Mouse (Mus musculus): ENCODE data around the gene Rbm17. TPM values are rescaled to one million over a fixed set of nuclear protein-coding genes. Genes with fewer than 3 reads are reported as not detected.

Rbm17 gene
- polyA plus RNA-seq, 1 experiment from 2014 or later, result 78.7 TPM

GRCm38 (mm10) chr2:11553471-11554400 lies 50.2 kb downstream of the Rbm17 start, which contains the start of gene Pfkfb3:
Pfkfb3 (minus strand) TSS chr2:11554077.
- 2% methylated on average over 67 of the region's 67 CpGs for WGBS
- H3K27me3 ChIP-seq (ENCODE audit: control insufficient read depth, insufficient read depth, low read length), result 0 out of 2 replicates have a peak, but pooled peaks cover 4% of the 10 kb centered on the region
- peak; percentile 82 for ATAC-seq (ENCODE audit: insufficient number of reproducible peaks, insufficient read depth, low FRiP score, low read depth)
- H3K4me1 ChIP-seq (ENCODE audit: control insufficient read depth in 2 of 2, insufficient read depth in 2 of 2, low read length in 2 of 2), result peaks cover 8 to 10% of the 10 kb centered on the region in 2 experiments
- H3K9ac ChIP-seq (ENCODE audit: low read length), result peak within 1 kb of the TSS; percentile 75
- H3K9me3 ChIP-seq (ENCODE audit: control insufficient read depth, low read length), result no peaks in the 10 kb centered on the region
- H3K36me3 ChIP-seq (ENCODE audit: control insufficient read depth, insufficient read depth, low read length), result no peaks in the 10 kb centered on the region
- peak within 1 kb of the TSS in 1 of 2 experiments; percentile 45; a peak in 1 of 4 replicates for H3K27ac ChIP-seq (replicated peaks in 1 of 2; ENCODE audit: control insufficient read depth in 1 of 2, insufficient read depth in 1 of 2, low read depth in 2 of 2, low read length in 2 of 2)
- peak within 1 kb of the TSS; percentile 58 to 65 for H3K4me3 ChIP-seq (ENCODE audit: control insufficient read depth in 1 of 2, insufficient read depth in 1 of 2, low read depth in 1 of 2, low read length in 2 of 2)
- H3K4me2 ChIP-seq (ENCODE audit: low read length), result peak within 1 kb of the TSS; percentile 98

DNA sequence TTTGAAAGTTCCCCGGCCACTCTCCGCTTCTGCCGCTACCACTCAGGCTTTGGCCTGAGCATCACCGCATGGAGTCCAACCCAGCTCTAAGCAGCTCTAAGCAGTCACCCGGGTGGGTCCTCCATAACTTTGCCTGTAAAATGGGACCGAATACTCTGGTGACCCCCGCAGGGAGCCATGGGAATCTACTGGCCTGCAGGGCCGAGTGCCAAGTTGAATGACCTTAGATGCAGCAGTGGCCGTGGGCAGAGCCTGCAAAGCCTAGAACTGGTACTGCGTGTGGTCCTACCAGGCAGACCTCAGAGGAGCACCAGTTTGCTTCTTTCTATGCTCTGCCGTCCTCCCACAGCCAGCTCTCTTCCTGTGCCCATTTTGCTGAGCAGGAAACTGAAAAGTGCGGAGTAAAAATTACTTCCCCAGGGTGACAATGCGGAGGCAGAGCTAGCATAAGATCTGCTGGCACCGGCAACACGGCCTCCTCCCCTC lies 50.9 kb downstream of the Rbm17 start:
- H3K9ac ChIP-seq (ENCODE audit: low read length), result peak overlapping the region; percentile 75
- 0 out of 2 replicates have a peak, but pooled peaks cover 4% of the 10 kb centered on the region for H3K27me3 ChIP-seq (ENCODE audit: control insufficient read depth, insufficient read depth, low read length)
- H3K4me1 ChIP-seq (ENCODE audit: control insufficient read depth in 2 of 2, insufficient read depth in 2 of 2, low read length in 2 of 2), result peaks cover 8 to 10% of the 10 kb centered on the region in 2 experiments
- H3K4me2 ChIP-seq (ENCODE audit: low read length), result peak overlapping the region; percentile 98
- 7% methylated on average over 15 of the region's 15 CpGs for WGBS
- H3K36me3 ChIP-seq (ENCODE audit: control insufficient read depth, insufficient read depth, low read length), result no peaks in the 10 kb centered on the region
- H3K4me3 ChIP-seq (ENCODE audit: control insufficient read depth in 1 of 2, insufficient read depth in 1 of 2, low read depth in 1 of 2, low read length in 2 of 2), result peak overlapping the region; percentile 58 to 65
- no peaks in the 10 kb centered on the region for H3K9me3 ChIP-seq (ENCODE audit: control insufficient read depth, low read length)
- H3K27ac ChIP-seq (replicated peaks in 1 of 2; ENCODE audit: control insufficient read depth in 1 of 2, insufficient read depth in 1 of 2, low read depth in 2 of 2, low read length in 2 of 2), result peak overlapping the region in 1 of 2 experiments; percentile 45; a peak in 1 of 4 replicates
- ATAC-seq (ENCODE audit: insufficient number of reproducible peaks, insufficient read depth, low FRiP score, low read depth), result 0 out of 2 replicates have a peak, but pooled peaks have one; percentile 13

GRCm38 (mm10) chr2:11552297-11552821 lies 51.6 kb downstream of the Rbm17 start:
- peak overlapping the region; percentile 75; the same call in 1 of the 2 replicates for H3K9ac ChIP-seq (ENCODE audit: low read length)
- H3K4me2 ChIP-seq (ENCODE audit: low read length), result peak overlapping the region; percentile 98

DNA sequence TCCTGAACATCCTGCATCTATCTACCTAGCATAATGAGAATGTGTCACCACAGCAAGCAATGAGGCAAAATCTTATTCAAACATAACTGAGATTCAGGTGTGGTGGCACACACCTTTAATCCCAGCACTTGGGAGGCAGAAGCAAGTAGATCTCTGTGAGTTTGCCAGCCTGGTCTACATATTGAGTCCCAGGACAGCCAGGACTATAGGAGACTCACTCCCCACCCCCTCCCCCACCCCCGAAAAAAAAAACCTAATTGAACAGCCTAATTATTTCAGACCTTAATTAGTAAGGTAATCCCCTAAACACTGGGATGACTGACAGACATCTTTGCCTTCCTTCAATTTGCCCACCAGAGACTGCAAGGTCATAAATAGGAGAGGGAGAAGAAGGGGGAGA lies 52.2 kb downstream of the Rbm17 start:
- H3K9me3 ChIP-seq (ENCODE audit: control insufficient read depth, low read length), result no peaks in the 10 kb centered on the region
- H3K36me3 ChIP-seq (ENCODE audit: control insufficient read depth, insufficient read depth, low read length), result no peaks in the 10 kb centered on the region
- no peak for ATAC-seq (ENCODE audit: insufficient number of reproducible peaks, insufficient read depth, low FRiP score, low read depth)
- H3K27ac ChIP-seq (replicated peaks in 1 of 2; ENCODE audit: control insufficient read depth in 1 of 2, insufficient read depth in 1 of 2, low read depth in 2 of 2, low read length in 2 of 2), result no peak overlapping the region
- H3K4me2 ChIP-seq (ENCODE audit: low read length), result no peak overlapping the region
- H3K4me3 ChIP-seq (ENCODE audit: control insufficient read depth in 1 of 2, insufficient read depth in 1 of 2, low read depth in 1 of 2, low read length in 2 of 2), result no peak overlapping the region
- H3K4me1 ChIP-seq (ENCODE audit: control insufficient read depth in 2 of 2, insufficient read depth in 2 of 2, low read length in 2 of 2), result peaks cover 8 to 10% of the 10 kb centered on the region in 2 experiments
- WGBS, result 14% methylated on average over 1 of the region's 1 CpGs
- H3K9ac ChIP-seq (ENCODE audit: low read length), result no peak overlapping the region
- 0 out of 2 replicates have a peak, but pooled peaks cover 4% of the 10 kb centered on the region for H3K27me3 ChIP-seq (ENCODE audit: control insufficient read depth, insufficient read depth, low read length)

More at GRCm38 (mm10) chr2:11552297-11552821, 51.6 kb downstream of the Rbm17 start:
- no peaks in the 10 kb centered on the region for H3K9me3 ChIP-seq (ENCODE audit: control insufficient read depth, low read length)
- WGBS, result 25% methylated on average over 9 of the region's 9 CpGs
- no peak for ATAC-seq (ENCODE audit: insufficient number of reproducible peaks, insufficient read depth, low FRiP score, low read depth)
- 0 out of 2 replicates have a peak, but pooled peaks cover 4% of the 10 kb centered on the region for H3K27me3 ChIP-seq (ENCODE audit: control insufficient read depth, insufficient read depth, low read length)
- H3K4me3 ChIP-seq (ENCODE audit: control insufficient read depth in 1 of 2, insufficient read depth in 1 of 2, low read depth in 1 of 2, low read length in 2 of 2), result peak overlapping the region; percentile 58 to 65
- peaks cover 8 to 10% of the 10 kb centered on the region in 2 experiments for H3K4me1 ChIP-seq (ENCODE audit: control insufficient read depth in 2 of 2, insufficient read depth in 2 of 2, low read length in 2 of 2)
- no peaks in the 10 kb centered on the region for H3K36me3 ChIP-seq (ENCODE audit: control insufficient read depth, insufficient read depth, low read length)
- no peak overlapping the region for H3K27ac ChIP-seq (replicated peaks in 1 of 2; ENCODE audit: control insufficient read depth in 1 of 2, insufficient read depth in 1 of 2, low read depth in 2 of 2, low read length in 2 of 2)

- Histone ChIP-seq H3K4me1 (ENCODE audit: control insufficient read depth in 2 of 2, insufficient read depth in 2 of 2, low read length in 2 of 2) (peaks cover 14 to 16% of the 10 kb centered on the region in 2 experiments), H3K9me3 (ENCODE audit: control insufficient read depth, low read length) (no peaks in the 10 kb centered on the region), H3K27ac (replicated peaks in 1 of 2; ENCODE audit: control insufficient read depth in 1 of 2, insufficient read depth in 1 of 2, low read depth in 2 of 2, low read length in 2 of 2) (no peak overlapping the region), H3K9ac (ENCODE audit: low read length) (no peak overlapping the region), H3K4me3 (ENCODE audit: control insufficient read depth in 1 of 2, insufficient read depth in 1 of 2, low read depth in 1 of 2, low read length in 2 of 2) (no peak overlapping the region), H3K36me3 (ENCODE audit: control insufficient read depth, insufficient read depth, low read length) (no peaks in the 10 kb centered on the region), H3K4me2 (ENCODE audit: low read length) (no peak overlapping the region), H3K27me3 (ENCODE audit: control insufficient read depth, insufficient read depth, low read length) (no peaks in the 10 kb centered on the region)
- WGBS, result 84% methylated on average over 10 of the region's 10 CpGs
- ATAC-seq (ENCODE audit: insufficient number of reproducible peaks, insufficient read depth, low FRiP score, low read depth), result no peak
Measured at GRCm38 (mm10) chr2:11548508-11548907, 55.4 kb downstream of the Rbm17 start.

DNA sequence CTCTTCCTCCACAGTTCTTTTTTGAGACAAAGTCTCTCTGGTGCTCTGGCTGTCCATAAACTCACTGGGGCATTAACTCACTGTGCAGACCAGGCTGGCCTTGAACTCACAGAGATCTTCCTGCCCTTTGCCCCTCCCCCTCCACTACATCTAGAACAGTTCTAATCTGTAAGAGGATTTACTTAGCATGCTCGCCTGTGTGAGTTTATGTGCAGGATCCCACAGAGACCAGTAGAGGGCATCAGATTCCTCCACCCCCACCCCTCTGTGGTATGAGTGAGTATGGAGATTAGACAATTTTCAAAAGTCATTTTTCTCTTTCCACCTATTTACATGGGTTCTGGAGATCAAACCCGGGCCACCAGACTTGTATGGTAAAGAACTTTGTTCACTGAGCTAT lies 56.3 kb downstream of the Rbm17 start:
- H3K4me3 ChIP-seq (ENCODE audit: control insufficient read depth in 1 of 2, insufficient read depth in 1 of 2, low read depth in 1 of 2, low read length in 2 of 2), result no peak overlapping the region
- no peaks in the 10 kb centered on the region for H3K9me3 ChIP-seq (ENCODE audit: control insufficient read depth, low read length)
- 60% methylated on average over 2 of the region's 2 CpGs for WGBS
- H3K4me1 ChIP-seq (ENCODE audit: control insufficient read depth in 2 of 2, insufficient read depth in 2 of 2, low read length in 2 of 2), result peaks cover 9 to 10% of the 10 kb centered on the region in 2 experiments
- no peaks in the 10 kb centered on the region for H3K36me3 ChIP-seq (ENCODE audit: control insufficient read depth, insufficient read depth, low read length)
- no peak for ATAC-seq (ENCODE audit: insufficient number of reproducible peaks, insufficient read depth, low FRiP score, low read depth)
- H3K27ac ChIP-seq (replicated peaks in 1 of 2; ENCODE audit: control insufficient read depth in 1 of 2, insufficient read depth in 1 of 2, low read depth in 2 of 2, low read length in 2 of 2), result no peak overlapping the region
- no peak overlapping the region for H3K9ac ChIP-seq (ENCODE audit: low read length)
- no peaks in the 10 kb centered on the region for H3K27me3 ChIP-seq (ENCODE audit: control insufficient read depth, insufficient read depth, low read length)
- H3K4me2 ChIP-seq (ENCODE audit: low read length), result no peak overlapping the region

DNA sequence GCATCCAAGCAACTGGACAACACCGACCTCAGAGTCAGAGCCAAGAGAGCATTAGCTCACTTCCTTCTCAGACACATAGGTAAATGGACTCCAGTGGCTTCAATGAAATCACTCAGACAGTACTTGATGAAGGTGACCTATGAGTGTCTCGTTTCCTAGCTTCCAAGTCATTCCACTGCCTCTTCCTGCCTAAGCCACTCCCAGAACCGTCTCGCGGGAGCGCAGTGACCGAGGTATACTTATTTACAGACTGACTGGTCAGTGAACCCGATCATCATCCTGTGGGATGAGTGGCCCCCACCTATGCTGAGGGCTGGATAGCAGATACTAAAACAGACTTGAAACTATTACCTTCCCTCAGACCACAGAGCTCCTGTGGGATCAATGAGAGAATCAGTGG lies 57.9 kb downstream of the Rbm17 start:
- H3K9ac ChIP-seq (ENCODE audit: low read length), result no peak overlapping the region
- H3K27me3 ChIP-seq (ENCODE audit: control insufficient read depth, insufficient read depth, low read length), result no peaks in the 10 kb centered on the region
- no peak overlapping the region for H3K4me3 ChIP-seq (ENCODE audit: control insufficient read depth in 1 of 2, insufficient read depth in 1 of 2, low read depth in 1 of 2, low read length in 2 of 2)
- H3K4me2 ChIP-seq (ENCODE audit: low read length), result no peak overlapping the region
- H3K9me3 ChIP-seq (ENCODE audit: control insufficient read depth, low read length), result no peaks in the 10 kb centered on the region
- WGBS, result 75% methylated on average over 8 of the region's 8 CpGs
- H3K4me1 ChIP-seq (ENCODE audit: control insufficient read depth in 2 of 2, insufficient read depth in 2 of 2, low read length in 2 of 2), result peaks cover 6% of the 10 kb centered on the region in 2 experiments; a peak in 2 of 4 replicates
- no peak for ATAC-seq (ENCODE audit: insufficient number of reproducible peaks, insufficient read depth, low FRiP score, low read depth)
- H3K36me3 ChIP-seq (ENCODE audit: control insufficient read depth, insufficient read depth, low read length), result no peaks in the 10 kb centered on the region
- no peak overlapping the region for H3K27ac ChIP-seq (replicated peaks in 1 of 2; ENCODE audit: control insufficient read depth in 1 of 2, insufficient read depth in 1 of 2, low read depth in 2 of 2, low read length in 2 of 2)

All from heart, embryonic 14.5 days (tissue).